10 mouse cellular contexts compared by ENCODE assay signal in genomic region chr11:59094213-59094612, GRCm38 (mm10). TPM values are rescaled to one million over a fixed set of nuclear protein-coding genes. Genes with fewer than 3 reads are reported as not detected.
DNase-seq lines count a peak whose midpoint lies in the region; ATAC-seq and TF ChIP-seq lines count a peak whose summit lies in the region.
"Had no signal": no experiment of that assay in that cellular context is flagged by ENCODE, and none has a peak within 500 bp of the region (broad histone marks: within the 10 kb centered on the region; RNA-seq: fewer than 3 reads in every experiment).

No protein-coding gene starts in this region.

- H3K9me3 ChIP-seq in lung, embryonic 14.5 days (ENCODE audit: low read depth, low read length): no peaks in the 10 kb centered on the region

- DNase-seq in cerebellum, adult 2 months: no peak
- no peak for DNase-seq in cerebellum, postnatal 36 days
- peak; percentile 33 for DNase-seq in lung, embryonic 14.5 days
- DNase-seq in lung, postnatal 25 days (ENCODE audit: low spot score): no peak
- peak; percentile 39 for DNase-seq in splenic B cell, adult 2 months (ENCODE audit: low read depth, low spot score)
- DNase-seq in adrenal gland, adult 8-10 months: no peak
- DNase-seq in right cerebral cortex, postnatal 14 days: no peak
- DNase-seq: heart, adult 18-20 months had no signal

- no peak overlapping the region for H3K4me2 ChIP-seq in lung, embryonic 14.5 days

- TF ChIP-seq POLR2A in cerebellum, adult 2 months (IDR thresholded peaks at IDR 0.05; ENCODE audit: borderline replicate concordance, insufficient read depth, low read length): no peak
- no peak for TF ChIP-seq POLR2A in cortical plate, adult 2 months (IDR thresholded peaks at IDR 0.05; ENCODE audit: extremely low read depth, insufficient read depth, low read length)

- H3K4me3 ChIP-seq in cerebellum, adult 2 months (replicated peaks; ENCODE audit: insufficient read depth, low read depth, low read length): no peak overlapping the region
- no peak overlapping the region for H3K4me3 ChIP-seq in lung, embryonic 14.5 days (ENCODE audit: low read depth, low read length)
- H3K4me3 ChIP-seq in cortical plate, adult 2 months (ENCODE audit: insufficient read depth, low read length): no peak overlapping the region
- H3K4me3 ChIP-seq: megakaryocyte, embryonic 14.5 days had no signal

- WGBS in cerebellum, adult 2 months: 74% methylated on average over 4 of the region's 4 CpGs
- WGBS in lung, embryonic 14.5 days: 67% methylated on average over 4 of the region's 4 CpGs

- ATAC-seq in lung, embryonic 14.5 days (ENCODE audit: insufficient read depth): no peak

- no peak overlapping the region for H3K27ac ChIP-seq in cerebellum, adult 2 months (ENCODE audit: insufficient read depth, low read length)
- H3K27ac ChIP-seq in lung, embryonic 14.5 days (ENCODE audit: low read depth): no peak overlapping the region
- no peak overlapping the region for H3K27ac ChIP-seq in cortical plate, adult 2 months (ENCODE audit: insufficient read depth, low read length)

- no peaks in the 10 kb centered on the region; the same call in 1 of the 2 replicates for H3K4me1 ChIP-seq in cerebellum, adult 2 months (ENCODE audit: control insufficient read depth, insufficient read depth, low read length)
- no peaks in the 10 kb centered on the region for H3K4me1 ChIP-seq in lung, embryonic 14.5 days (ENCODE audit: insufficient read depth)
- H3K4me1 ChIP-seq in cortical plate, adult 2 months (ENCODE audit: control insufficient read depth, insufficient read depth, low read length): no peaks in the 10 kb centered on the region

- no peaks in the 10 kb centered on the region for H3K36me3 ChIP-seq in lung, embryonic 14.5 days (ENCODE audit: insufficient read depth)
- H3K36me3 ChIP-seq in splenic B cell, adult 2 months (ENCODE audit: control insufficient read depth, insufficient read depth, low read length, poor library complexity, severe bottlenecking): no peaks in the 10 kb centered on the region

- no peaks in the 10 kb centered on the region for H3K27me3 ChIP-seq in cerebellum, adult 2 months (ENCODE audit: control insufficient read depth, insufficient read depth, low read length)
- no peaks in the 10 kb centered on the region for H3K27me3 ChIP-seq in lung, embryonic 14.5 days (ENCODE audit: insufficient read depth, low read length)
- H3K27me3 ChIP-seq in splenic B cell, adult 2 months (ENCODE audit: control insufficient read depth, insufficient read depth, low read length, poor library complexity, severe bottlenecking): no peaks in the 10 kb centered on the region

- TF ChIP-seq CTCF in cerebellum, adult 2 months (IDR thresholded peaks at IDR 0.05; ENCODE audit: borderline replicate concordance, insufficient read depth, low read depth, low read length): 0 out of 2 replicates have a peak, but pooled peaks have one; percentile 10
- TF ChIP-seq CTCF in lung, embryonic 14.5 days (IDR thresholded peaks at IDR 0.05; ENCODE audit: low read depth): peak; percentile 52
- TF ChIP-seq CTCF in cortical plate, adult 2 months (IDR thresholded peaks at IDR 0.05; ENCODE audit: extremely low read depth, insufficient read depth, low read length): 0 out of 2 replicates have a peak, but pooled peaks have one; percentile 1

- no peak overlapping the region for H3K9ac ChIP-seq in lung, embryonic 14.5 days

RNA-seq across cellular contexts. Expression of gene Obscn, which starts 42.0 kb away (rescaled TPM):
- polyA plus RNA-seq in cerebellum, adult 2 months (2012; rRNA removed): 0.43 and 0.52 TPM in 2 replicates
- polyA plus RNA-seq in lung, embryonic 14.5 days (2014; fragmentation: Nextera tagmentation; extraction: Ambion mirVana): 0.14 and 1.4 TPM in 2 replicates
- polyA plus RNA-seq in cortical plate, adult 2 months (2012; rRNA removed): 2.2 TPM in 2 replicates
- 1 to 10 TPM; 1.5 to 2.2 (median 1.6) TPM for total RNA-seq in adrenal gland, adult 8-10 months (2022)

Comparison
In these comparisons a context has a peak if more than half of its experiments do, and no peak if none do; other contexts are left out.
1. DNase-seq: peak in lung, embryonic 14.5 days (single experiment) and splenic B cell, adult 2 months (single experiment); none in cerebellum, adult 2 months (0 of 2), cerebellum, postnatal 36 days (0 of 2), lung, postnatal 25 days (single experiment), adrenal gland, adult 8-10 months (single experiment) and right cerebral cortex, postnatal 14 days (single experiment).
2. CTCF ChIP-seq: peak in every context shown above with its lines; median percentile 52 in lung, embryonic 14.5 days; 10 in cerebellum, adult 2 months; 1 in cortical plate, adult 2 months.